Mouse (Mus musculus): Measurements from ENCODE around the gene Rab28.

Gene Rab28

GRCm38 (mm10) chr5:41627224-41628144, 80.5 kb downstream of the Rab28 start:
- DNase-seq (ENCODE audit: low read depth, low spot score), result no peak

DNA sequence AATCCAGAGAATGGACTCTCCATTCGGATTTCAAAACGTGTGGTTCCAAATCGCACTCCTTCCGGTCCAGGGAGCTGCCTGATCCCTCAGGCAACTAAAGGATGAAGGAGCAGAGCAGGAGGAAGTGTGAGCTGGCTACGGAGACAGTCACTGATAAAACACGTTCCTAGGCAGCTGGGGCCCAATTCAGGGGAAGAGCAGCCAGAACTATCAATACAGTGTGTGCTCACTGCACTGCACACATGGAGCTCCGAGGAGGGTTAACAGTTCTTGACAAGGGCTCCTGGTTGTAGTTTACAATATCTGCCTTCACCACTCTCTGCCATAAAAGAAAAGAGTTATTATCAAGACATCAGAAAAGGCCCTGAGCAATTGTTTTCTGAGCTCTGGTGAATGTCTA, 82.4 kb downstream of the Rab28 start:
- no peak for DNase-seq (ENCODE audit: low read depth, low spot score)

DNA sequence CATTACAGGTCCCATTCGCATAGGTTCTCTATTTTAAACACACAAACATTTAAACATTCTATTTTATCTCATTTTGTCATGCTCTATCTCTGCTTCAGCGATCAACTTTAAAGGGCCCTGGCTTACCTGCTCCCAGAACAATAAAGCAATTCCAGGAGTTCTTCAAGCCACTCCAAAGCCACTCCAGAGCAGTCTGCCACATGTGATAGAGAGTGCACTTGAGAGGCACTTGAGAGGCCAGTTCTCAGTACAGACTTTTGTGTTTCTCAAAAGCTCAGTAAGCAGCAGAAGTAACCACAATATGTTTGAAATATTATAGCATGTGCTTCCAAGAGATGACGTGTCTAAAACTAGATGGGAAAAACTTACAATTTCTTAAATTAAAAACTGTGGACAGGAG, 86.2 kb downstream of the Rab28 start:
- no peak for DNase-seq (ENCODE audit: low read depth, low spot score)

- no peak for DNase-seq (ENCODE audit: low read depth, low spot score)
Measured at GRCm38 (mm10) chr5:41618966-41619365, 89.0 kb downstream of the Rab28 start.

DNA sequence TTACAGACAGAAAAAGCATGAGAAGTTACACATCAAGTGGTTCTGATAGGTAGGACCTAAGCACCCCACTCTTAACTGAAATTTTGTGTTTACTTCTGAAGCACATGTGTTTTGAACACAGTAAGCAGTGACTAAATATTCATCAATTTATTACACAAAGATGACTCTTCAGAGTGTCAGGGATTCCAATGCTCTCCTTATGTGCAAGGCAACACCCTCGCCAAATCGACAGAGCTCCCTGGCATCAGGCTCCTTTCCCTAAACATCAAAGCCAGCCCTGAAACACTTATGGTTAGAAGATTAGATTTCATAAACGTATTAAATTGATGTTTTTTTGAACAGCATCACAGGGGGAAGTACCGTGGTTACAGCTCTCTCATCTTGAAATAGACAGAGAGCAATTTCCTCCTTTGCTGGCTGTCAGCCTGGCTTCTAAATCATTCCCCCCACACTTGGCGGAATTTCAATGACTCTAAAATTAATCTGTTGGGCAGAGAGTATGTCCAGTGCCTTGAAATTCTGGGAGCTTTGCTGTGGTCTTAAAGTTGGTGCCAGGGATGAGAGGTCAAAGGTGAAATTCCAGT, 97.4 kb downstream of the Rab28 start:
- no peak for DNase-seq (ENCODE audit: low read depth, low spot score)

DNA sequence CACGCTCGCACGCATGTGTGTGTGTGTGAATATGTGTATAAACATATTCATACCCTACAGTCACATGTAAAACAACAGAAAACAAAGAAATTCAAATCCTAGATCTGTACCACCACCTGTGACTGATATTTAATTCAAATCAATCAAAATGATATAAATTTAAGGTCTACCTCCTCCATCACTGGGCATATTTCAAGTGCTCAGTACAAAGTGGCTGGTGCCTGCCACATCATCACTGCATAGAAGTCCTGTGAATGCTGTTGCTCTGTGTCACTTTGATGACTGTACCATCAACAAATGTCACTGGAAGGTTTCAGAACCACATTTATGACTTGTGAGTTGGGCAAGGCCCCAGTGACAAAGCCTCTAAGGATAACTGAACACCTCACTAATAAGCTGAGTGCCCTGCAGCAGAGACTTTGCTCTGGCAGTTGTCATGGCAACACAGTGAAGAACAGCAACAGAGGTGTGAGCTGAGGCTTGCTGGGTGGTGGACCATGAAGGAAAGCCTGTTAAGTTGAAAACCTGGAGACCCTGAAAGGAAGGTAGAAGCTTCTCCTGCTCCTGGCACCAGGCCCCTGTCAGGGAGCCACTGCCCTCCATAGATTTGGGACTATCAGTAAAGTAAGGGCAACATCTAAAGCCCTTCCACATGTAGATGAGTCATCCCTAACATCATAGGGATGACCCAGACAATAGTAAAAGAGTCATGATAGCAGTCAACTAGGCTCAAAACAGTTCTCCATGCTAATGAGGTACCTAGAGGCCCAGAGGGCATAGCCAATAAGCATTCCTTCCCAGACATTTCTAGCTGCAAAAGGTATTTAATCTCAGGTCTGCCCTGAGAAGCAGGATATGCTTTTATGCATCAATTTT, 111.5 kb downstream of the Rab28 start:
- no peak for DNase-seq (ENCODE audit: low read depth, low spot score)

DNA sequence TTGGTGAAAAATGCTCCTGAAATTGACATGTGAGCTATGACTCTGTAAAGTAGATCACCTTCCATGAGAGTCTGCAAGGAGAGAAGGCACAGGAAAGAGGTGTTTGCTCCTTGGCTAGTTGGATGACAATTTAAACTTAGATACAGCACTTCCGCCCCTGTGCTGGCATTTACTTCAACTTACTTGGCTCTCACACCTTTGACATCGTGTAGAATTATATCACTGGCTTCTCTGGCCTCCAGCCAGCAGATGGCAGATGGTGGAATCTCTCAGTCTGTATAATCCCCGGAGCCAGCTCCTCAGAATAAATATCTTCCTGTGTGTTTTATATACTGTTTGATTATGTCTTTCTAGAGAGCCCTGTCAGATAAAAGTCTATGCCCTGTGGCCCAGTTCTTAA, 112.8 kb downstream of the Rab28 start:
- DNase-seq (ENCODE audit: low read depth, low spot score), result no peak

GRCm38 (mm10) chr5:41578051-41578450, 129.9 kb downstream of the Rab28 start:
- DNase-seq (ENCODE audit: low read depth, low spot score), result no peak

Measured in brain, embryonic 18.5 days (tissue).